Mouse (Mus musculus): ENCODE results near the gene Rbm6.

DNA sequence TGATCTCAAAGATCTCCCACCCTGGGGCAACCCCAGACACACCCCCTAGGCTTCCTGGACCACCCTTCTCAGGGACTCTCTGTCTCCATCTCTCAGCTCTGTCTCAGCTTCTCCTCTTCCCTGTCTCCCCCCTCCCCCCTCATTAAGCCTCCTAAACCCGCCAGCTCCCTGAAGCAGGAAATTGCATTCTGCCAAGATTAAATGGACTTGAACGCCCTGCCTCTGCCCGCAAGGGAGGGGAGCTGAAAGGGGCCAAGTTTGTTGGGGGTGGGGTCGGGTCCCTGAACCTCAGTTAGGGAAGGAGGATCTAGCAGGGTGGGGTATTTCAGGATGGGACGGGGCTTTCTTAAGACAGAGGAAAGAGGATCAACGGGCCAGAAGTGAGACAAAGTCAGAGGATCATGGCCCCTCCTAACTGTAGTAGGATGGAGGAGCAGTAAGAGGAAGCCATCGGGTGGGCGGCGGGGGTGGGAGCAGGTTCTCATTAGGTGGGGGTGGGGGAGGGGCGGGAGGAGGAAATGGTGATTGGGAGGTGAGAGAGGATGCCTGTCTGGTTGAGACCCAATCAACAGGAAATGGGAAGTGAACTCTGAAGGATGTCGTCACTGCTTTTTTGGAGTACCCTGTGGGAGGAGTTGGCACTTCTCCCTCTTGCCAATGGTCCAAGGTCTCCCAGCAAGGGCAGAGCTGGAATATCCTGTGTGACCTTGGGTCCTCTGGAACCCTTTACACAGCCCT is 149.1 kb downstream of the Rbm6 start:
- TF ChIP-seq CTCF (IDR thresholded peaks at IDR 0.05) (no peak), EP300 (IDR thresholded peaks at IDR 0.05) (peak; percentile 45; the same call in 1 of the 2 replicates)
